Mouse (Mus musculus) embryonic facial prominence, embryonic 10.5 days (tissue): Measurements from ENCODE around the gene Serping1. TPM values are rescaled to one million over a fixed set of nuclear protein-coding genes. Genes with fewer than 3 reads are reported as not detected.

Experiments
- DNase-seq: peaks from one replicate; pipeline ENCODE4 v3.0.0-alpha.2; 2017; ENCODE audit warnings: low spot score
- H3K27ac ChIP-seq: fragments of 300-500 bp; sonication (generic); replicated peaks from 2 replicates; pipeline ENCODE4 v1.5.1; 2016; ENCODE audit warnings: mild to moderate bottlenecking
- H3K27me3 ChIP-seq: fragments of 300-500 bp; sonication (generic); replicated peaks from 2 replicates; pipeline ENCODE4 v1.6.1; 2016; ENCODE audit warnings: low read depth, mild to moderate bottlenecking; ENCODE audit not compliant: poor library complexity, severe bottlenecking
- H3K36me3 ChIP-seq: fragments of 300-500 bp; sonication (generic); replicated peaks from 2 replicates; pipeline ENCODE4 v1.6.1; 2016; ENCODE audit warnings: mild to moderate bottlenecking, moderate library complexity
- H3K4me1 ChIP-seq: fragments of 300-500 bp; sonication (generic); 2 replicates; pipeline ENCODE4 v1.6.1; 2016
- H3K4me3 ChIP-seq: fragments of 300-500 bp; sonication (generic); 2 replicates; pipeline ENCODE4 v1.5.1; 2016; ENCODE audit warnings: mild to moderate bottlenecking, moderate library complexity
- H3K9me3 ChIP-seq: fragments of 300-500 bp; sonication (generic); 2 replicates; pipeline ENCODE4 v1.6.1; 2016; ENCODE audit warnings: mild to moderate bottlenecking
- WGBS: fragments of 180-500 bp; shearing (Covaris S2); methylation state at CpG from one replicate; pipeline ENCODE4 v1.1.7; 2016; 5-methylcytosine and 5-hydroxymethylcytosine counted together
- polyA plus RNA-seq: library from polyadenylated mRNA; unstranded; fragments of >200 nt; fragmentation: Nextera tagmentation; extraction: Ambion mirVana; gene quantifications from 2 replicates; pipeline ENCODE4 v1.2.1, GENCODE M21; 2016

Serping1 gene
- polyA plus RNA-seq, 1 experiment from 2014 or later, result 16.6 TPM

DNA sequence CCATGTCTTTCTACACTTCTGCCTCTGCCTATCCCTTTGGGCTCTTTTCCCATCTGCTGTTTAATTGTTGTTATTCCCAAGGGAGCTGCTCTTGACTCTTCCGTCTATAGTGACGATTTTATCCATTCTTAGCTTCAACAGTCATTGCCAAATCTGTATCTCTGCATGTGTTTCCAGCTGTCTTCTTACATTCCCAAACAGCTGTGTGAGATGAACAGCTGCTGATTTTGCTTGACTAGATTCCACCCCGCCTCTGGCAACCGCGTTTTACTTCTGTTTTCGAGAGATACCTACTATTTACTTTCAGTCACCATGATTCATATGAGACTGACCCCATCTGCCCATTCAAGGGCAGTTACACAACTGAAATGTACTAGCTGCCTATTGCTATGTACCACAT, 25.1 kb downstream of the Serping1 start:
- H3K27me3 ChIP-seq, result no peaks in the 10 kb centered on the region
- H3K4me1 ChIP-seq, result no peaks in the 10 kb centered on the region
- no peaks in the 10 kb centered on the region for H3K36me3 ChIP-seq
- H3K27ac ChIP-seq, result no peak overlapping the region
- H3K4me3 ChIP-seq, result no peak overlapping the region
- H3K9me3 ChIP-seq, result no peaks in the 10 kb centered on the region
- 86% methylated on average over 6 of the region's 6 CpGs for WGBS
- no peak for DNase-seq

DNA sequence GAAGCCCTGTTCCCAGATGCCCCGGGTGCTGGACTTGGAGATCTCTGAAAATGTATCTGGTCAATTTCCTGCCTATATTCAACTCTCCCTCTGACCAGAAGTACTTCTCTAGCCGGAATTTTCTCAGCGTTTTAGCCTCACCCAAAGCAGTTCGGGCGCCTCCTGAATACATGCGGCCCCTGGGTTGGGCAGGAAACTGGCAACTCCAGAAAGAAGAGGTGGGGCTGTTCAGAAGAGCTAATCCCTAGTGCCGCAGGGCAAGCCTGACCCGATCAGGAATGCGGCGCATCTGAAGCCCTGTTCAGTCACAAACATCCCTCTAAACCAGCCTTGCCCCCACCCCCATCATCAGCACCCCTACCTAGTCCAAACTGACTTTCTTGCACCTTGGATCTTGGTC, 31.1 kb downstream of the Serping1 start:
- under 1% methylated on average over 10 of the region's 10 CpGs for WGBS
- peak overlapping the region; percentile 100 for H3K27ac ChIP-seq
- no peaks in the 10 kb centered on the region for H3K9me3 ChIP-seq
- H3K27me3 ChIP-seq, result no peaks in the 10 kb centered on the region
- peaks cover 26% of the 10 kb centered on the region for H3K36me3 ChIP-seq
- peak; percentile 83 for DNase-seq
- H3K4me1 ChIP-seq, result peaks cover 45% of the 10 kb centered on the region
- peak overlapping the region; percentile 75 for H3K4me3 ChIP-seq

GRCm38 (mm10) chr2:84743561-84743960, 31.7 kb downstream of the Serping1 start, which contains the start of gene Gm19426:
Gene Gm19426 (minus strand): TSS chr2:84743655.
- H3K4me1 ChIP-seq, result peaks cover 51% of the 10 kb centered on the region
- H3K9me3 ChIP-seq, result no peaks in the 10 kb centered on the region
- peak within 1 kb of the TSS; percentile 75 for H3K4me3 ChIP-seq
- H3K27ac ChIP-seq, result peak within 1 kb of the TSS; percentile 100
- H3K27me3 ChIP-seq, result no peaks in the 10 kb centered on the region
- 1% methylated on average over 25 of the region's 25 CpGs for WGBS
- H3K36me3 ChIP-seq, result peaks cover 26% of the 10 kb centered on the region
- peak; percentile 96 for DNase-seq

GRCm38 (mm10) chr2:84742451-84743283, 32.6 kb downstream of the Serping1 start:
- H3K4me1 ChIP-seq, result peaks cover 60% of the 10 kb centered on the region
- peak overlapping the region; percentile 75 for H3K4me3 ChIP-seq
- WGBS, result under 1% methylated on average over 26 of the region's 26 CpGs
- no peaks in the 10 kb centered on the region for H3K27me3 ChIP-seq
- no peaks in the 10 kb centered on the region for H3K9me3 ChIP-seq
- DNase-seq, result peak; percentile 98
- peaks cover 26% of the 10 kb centered on the region for H3K36me3 ChIP-seq
- peak overlapping the region; percentile 100 for H3K27ac ChIP-seq

DNA sequence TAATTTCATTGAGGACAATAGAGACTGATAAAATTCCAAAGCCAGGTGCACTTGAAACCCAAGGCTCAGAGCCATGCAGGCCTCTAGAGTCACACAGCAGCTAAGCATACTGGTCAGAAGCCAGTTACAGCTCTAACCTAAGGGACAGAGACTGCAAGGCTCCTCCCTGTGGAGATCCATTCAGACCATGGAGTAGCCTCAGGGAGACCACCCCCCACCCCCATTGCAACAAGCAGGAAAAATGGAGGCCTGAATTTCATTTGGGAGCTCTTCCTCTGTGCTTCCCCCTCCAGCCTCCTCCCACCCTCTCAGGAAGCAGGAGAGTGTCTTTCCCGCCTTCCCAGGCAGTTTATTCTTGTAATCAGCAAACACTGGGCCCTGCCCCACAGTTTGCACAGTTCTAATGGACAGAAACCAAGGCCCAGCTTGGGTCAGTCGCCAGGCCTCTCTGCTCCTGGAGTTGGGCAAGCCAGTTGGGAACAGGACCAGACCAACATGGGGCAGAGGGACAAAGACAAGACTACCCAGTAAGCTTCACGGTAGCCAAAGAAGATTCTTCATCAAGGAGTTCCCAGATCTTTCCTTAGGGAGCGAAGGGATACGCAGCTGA, 33.3 kb downstream of the Serping1 start:
- Histone ChIP-seq H3K4me1 (peaks cover 67% of the 10 kb centered on the region), H3K27ac (peak overlapping the region; percentile 100), H3K27me3 (no peaks in the 10 kb centered on the region), H3K36me3 (peaks cover 26% of the 10 kb centered on the region), H3K4me3 (peak overlapping the region; percentile 75), H3K9me3 (no peaks in the 10 kb centered on the region)
- DNase-seq, result no peak
- WGBS, result under 1% methylated on average over 5 of the region's 5 CpGs

DNA sequence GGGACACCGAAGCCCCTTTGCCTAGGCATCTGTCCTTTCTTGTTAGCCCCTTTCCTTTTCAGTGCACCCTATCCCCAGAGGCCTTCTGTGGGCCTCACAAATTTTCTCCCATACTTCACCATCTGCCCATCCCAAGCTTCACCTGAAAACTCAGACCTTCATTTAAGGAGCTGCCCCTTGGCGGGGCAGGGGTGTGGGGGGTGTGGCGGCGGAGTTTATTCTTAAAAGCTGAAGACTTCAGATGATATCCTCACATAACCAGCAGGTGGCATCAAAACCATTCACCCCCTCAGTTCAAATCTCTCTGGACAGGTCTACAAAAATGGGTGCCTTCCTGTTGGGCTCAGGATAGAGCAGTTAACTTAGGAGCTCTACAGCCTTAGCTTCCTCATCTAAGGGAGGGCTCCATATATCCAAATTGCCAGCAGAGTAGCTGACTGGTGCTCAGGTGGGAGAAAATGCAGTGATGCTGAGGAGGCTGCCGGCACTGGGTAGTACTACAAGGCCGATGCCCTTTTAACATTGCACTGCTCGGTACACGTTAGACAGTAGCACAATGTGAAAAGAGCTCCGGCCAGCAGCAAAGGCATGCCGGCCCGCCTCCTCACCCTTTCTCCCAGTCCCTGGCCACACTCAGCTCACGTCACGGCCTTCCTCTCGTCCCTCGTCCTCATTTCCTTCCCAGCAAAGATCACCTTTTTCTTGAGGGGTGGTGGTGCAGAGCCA, 34.5 kb downstream of the Serping1 start:
- Histone ChIP-seq H3K4me3 (peak overlapping the region; percentile 75), H3K9me3 (no peaks in the 10 kb centered on the region), H3K27ac (peak overlapping the region; percentile 100), H3K4me1 (peaks cover 79% of the 10 kb centered on the region), H3K36me3 (peaks cover 26% of the 10 kb centered on the region), H3K27me3 (no peaks in the 10 kb centered on the region)
- peak; percentile 35 for DNase-seq
- 77% methylated on average over 15 of the region's 15 CpGs for WGBS

GRCm38 (mm10) chr2:84738271-84738911, 36.9 kb downstream of the Serping1 start:
- H3K4me1 ChIP-seq, result peaks cover 93% of the 10 kb centered on the region

DNA sequence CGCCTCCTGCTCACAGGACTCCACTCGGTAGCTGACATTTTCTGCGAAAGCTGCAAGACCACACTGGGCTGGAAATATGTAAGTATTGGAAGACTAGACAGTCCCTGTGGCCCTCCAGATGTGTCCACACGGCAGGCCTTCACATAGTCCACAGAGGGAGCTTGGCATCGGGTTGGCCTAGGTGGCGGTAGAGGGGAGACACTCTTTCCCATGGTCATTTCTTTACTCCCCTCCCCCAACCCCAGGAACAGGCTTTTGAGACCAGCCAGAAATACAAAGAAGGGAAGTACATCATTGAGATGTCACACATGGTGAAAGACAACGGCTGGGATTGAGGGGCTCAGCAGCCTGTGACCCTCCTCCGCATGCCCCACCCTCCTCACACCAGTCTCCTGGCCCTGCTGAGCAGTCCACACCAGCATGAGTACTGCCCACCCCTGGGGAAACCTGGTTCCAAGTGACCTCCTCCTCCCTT, 37.8 kb downstream of the Serping1 start:
- peaks cover 96% of the 10 kb centered on the region for H3K4me1 ChIP-seq
- H3K4me3 ChIP-seq, result peak overlapping the region; percentile 65
- 3% methylated on average over 8 of the region's 8 CpGs for WGBS
- no peaks in the 10 kb centered on the region for H3K9me3 ChIP-seq
- H3K27me3 ChIP-seq, result no peaks in the 10 kb centered on the region
- H3K36me3 ChIP-seq, result peaks cover 26% of the 10 kb centered on the region
- peak overlapping the region; percentile 78 for H3K27ac ChIP-seq
- peak; percentile 64 for DNase-seq

More at GRCm38 (mm10) chr2:84738271-84738911, 36.9 kb downstream of the Serping1 start:
- DNase-seq, result peak; percentile 65
- Histone ChIP-seq H3K27me3 (no peaks in the 10 kb centered on the region), H3K27ac (peak overlapping the region; percentile 20), H3K9me3 (no peaks in the 10 kb centered on the region), H3K36me3 (peaks cover 26% of the 10 kb centered on the region), H3K4me3 (peak overlapping the region; percentile 65)
- WGBS, result 2% methylated on average over 12 of the region's 12 CpGs

DNA sequence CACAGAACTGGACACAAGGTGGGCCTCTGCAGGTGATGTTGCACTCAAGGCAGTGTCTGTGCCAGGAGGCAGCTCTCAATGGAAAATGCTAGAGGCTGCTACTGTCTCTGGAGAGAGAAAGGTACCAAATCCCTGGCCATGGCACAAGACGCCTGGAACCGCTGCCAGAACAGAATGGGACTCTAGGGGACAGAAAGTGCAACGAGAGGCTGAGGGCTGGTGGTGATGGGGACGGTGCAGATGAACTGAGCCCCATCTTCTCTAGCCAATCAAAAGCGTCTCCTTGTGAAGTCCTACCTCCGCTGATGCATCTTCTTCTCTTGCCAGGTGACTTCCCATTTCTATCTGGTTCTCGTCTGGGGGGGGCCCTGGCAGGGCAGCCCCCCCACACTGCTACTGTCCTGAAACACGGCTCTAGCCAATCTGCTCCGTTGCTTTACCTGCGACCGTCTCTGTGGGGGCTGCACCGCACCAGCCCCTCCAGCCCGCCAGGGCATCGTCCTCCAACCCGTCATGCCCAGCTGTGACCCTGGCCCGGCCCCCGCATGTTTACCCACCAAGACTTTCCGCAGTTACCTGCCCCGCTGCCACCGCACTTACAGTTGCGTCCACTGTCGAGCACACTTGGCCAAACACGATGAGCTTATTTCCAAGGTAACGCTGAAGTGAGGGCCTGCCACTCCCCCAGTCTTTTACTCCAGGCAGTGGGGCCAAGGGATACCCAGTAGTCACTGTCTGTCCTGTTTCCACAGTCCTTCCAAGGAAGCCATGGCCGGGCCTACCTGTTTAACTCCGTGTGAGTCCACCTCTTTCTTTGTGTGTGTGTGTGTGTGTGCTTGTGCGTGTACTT, 38.7 kb downstream of the Serping1 start:
- peaks cover 86% of the 10 kb centered on the region for H3K4me1 ChIP-seq
- DNase-seq, result peak; percentile 55
- 6% methylated on average over 27 of the region's 27 CpGs for WGBS
- no peaks in the 10 kb centered on the region for H3K27me3 ChIP-seq
- peaks cover 20% of the 10 kb centered on the region for H3K36me3 ChIP-seq
- H3K4me3 ChIP-seq, result peak overlapping the region; percentile 65
- peak overlapping the region; percentile 78 for H3K27ac ChIP-seq
- H3K9me3 ChIP-seq, result no peaks in the 10 kb centered on the region

- peak overlapping the region; percentile 65 for H3K4me3 ChIP-seq
- H3K27ac ChIP-seq, result peak overlapping the region; percentile 88
- WGBS, result 19% methylated on average over 7 of the region's 7 CpGs
- H3K27me3 ChIP-seq, result no peaks in the 10 kb centered on the region
- no peaks in the 10 kb centered on the region for H3K9me3 ChIP-seq
- H3K36me3 ChIP-seq, result peaks cover 9% of the 10 kb centered on the region
- H3K4me1 ChIP-seq, result peaks cover 75% of the 10 kb centered on the region
- peak; percentile 44 for DNase-seq
Measured at GRCm38 (mm10) chr2:84735346-84735920, 39.8 kb downstream of the Serping1 start.

DNA sequence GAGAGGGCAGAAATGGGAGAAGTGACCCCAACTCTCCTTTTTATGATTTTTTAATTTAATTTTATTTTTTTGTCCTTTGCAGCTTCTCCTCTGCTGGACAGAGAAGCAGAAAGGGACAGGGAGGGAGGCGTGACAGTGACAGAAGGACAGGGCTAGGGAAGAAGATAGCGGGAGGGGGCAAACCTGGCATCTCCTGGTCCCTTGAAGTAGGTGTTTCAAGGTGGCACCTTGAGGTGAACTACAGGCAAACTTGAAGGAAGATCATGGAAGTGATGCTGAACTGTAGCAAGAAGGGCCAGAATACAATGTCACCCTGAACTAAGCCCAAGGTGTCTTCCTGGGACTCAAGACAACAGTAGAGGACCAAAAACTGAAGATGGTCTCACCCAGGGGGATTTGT, 40.3 kb downstream of the Serping1 start:
- WGBS, result 1% methylated on average over 2 of the region's 2 CpGs

More for the DNA sequence above, 40.3 kb downstream of the Serping1 start:
- no peak for DNase-seq
- peaks cover 70% of the 10 kb centered on the region for H3K4me1 ChIP-seq
- no peaks in the 10 kb centered on the region for H3K27me3 ChIP-seq
- H3K4me3 ChIP-seq, result peak overlapping the region; percentile 65
- peak overlapping the region; percentile 88 for H3K27ac ChIP-seq
- peaks cover 4% of the 10 kb centered on the region for H3K36me3 ChIP-seq
- no peaks in the 10 kb centered on the region for H3K9me3 ChIP-seq
